Mouse (Mus musculus) liver, postnatal 0 days (tissue): Measurements from ENCODE around the gene Nupr1. TPM values are rescaled to one million over a fixed set of nuclear protein-coding genes. Genes with fewer than 3 reads are reported as not detected.

Source experiments
- ATAC-seq: fragments of 200-750 bp; cut with Nextera tagmentation; 2 replicates; pipeline ENCODE4 v1.8.0; 2017; ENCODE audit warnings: mild to moderate bottlenecking, moderate library complexity
- DNase-seq: peaks from one replicate; pipeline ENCODE4 v3.0.0-alpha.2; 2016
- H3K27ac ChIP-seq: fragments of 300-500 bp; sonication (generic); 2 replicates; pipeline ENCODE4 v1.5.1; 2014; ENCODE audit warnings: antibody characterized with exemption, moderate library complexity, mild to moderate bottlenecking, low read depth
- H3K27me3 ChIP-seq: fragments of 300-500 bp; sonication (generic); 2 replicates; pipeline ENCODE4 v1.6.1; 2014; ENCODE audit warnings: low read length, control low read depth, mixed read lengths; ENCODE audit not compliant: insufficient read depth
- H3K36me3 ChIP-seq: fragments of 300-500 bp; sonication (generic); replicated peaks from 2 replicates; pipeline ENCODE4 v1.6.1; 2014; ENCODE audit warnings: mild to moderate bottlenecking, control low read depth, low read length, moderate library complexity, mixed read lengths; ENCODE audit not compliant: insufficient read depth
- H3K4me1 ChIP-seq: fragments of 300-500 bp; sonication (generic); 2 replicates; pipeline ENCODE4 v1.6.1; 2014; ENCODE audit warnings: antibody characterized with exemption, mild to moderate bottlenecking, control low read depth; ENCODE audit not compliant: insufficient read depth
- H3K4me2 ChIP-seq: fragments of 300-500 bp; sonication (generic); 2 replicates; pipeline ENCODE4 v1.6.1; 2014; ENCODE audit warnings: low read depth, mild to moderate bottlenecking, low read length, moderate library complexity, mixed read lengths
- H3K4me3 ChIP-seq: fragments of 300-500 bp; sonication (generic); 2 replicates; pipeline ENCODE4 v1.5.1; 2014; ENCODE audit warnings: low read depth, low read length
- H3K9ac ChIP-seq: fragments of 300-500 bp; sonication (generic); replicated peaks from 2 replicates; pipeline ENCODE4 v1.6.1; 2014; ENCODE audit warnings: mild to moderate bottlenecking, moderate library complexity
- H3K9me3 ChIP-seq: fragments of 300-500 bp; sonication (generic); 2 replicates; pipeline ENCODE4 v1.6.1; 2016; ENCODE audit warnings: mild to moderate bottlenecking, control low read depth, low read length, mixed read lengths
- CTCF ChIP-seq: sonication (generic); IDR thresholded peaks from 2 replicates; pipeline ENCODE4 v1.5.1; 2016; ENCODE audit warnings: antibody characterized with exemption, low read depth
- EP300 ChIP-seq: IDR thresholded peaks from 2 replicates; pipeline ENCODE4 v1.6.1; 2016; ENCODE audit warnings: antibody characterized with exemption, low read depth, mild to moderate bottlenecking
- WGBS: fragments of 180-500 bp; shearing (Covaris S2); extraction: QIAGEN DNeasy Blood & Tissue Kit; methylation state at CpG from one replicate; pipeline ENCODE4 v1.1.7; 2014; ENCODE audit not compliant: insufficient replicate concordance; 5-methylcytosine and 5-hydroxymethylcytosine counted together
- polyA plus RNA-seq: library from polyadenylated mRNA; unstranded; fragments of >200 nt; fragmentation: Nextera tagmentation; extraction: Ambion mirVana; gene quantifications from 2 replicates; pipeline ENCODE4 v1.2.1, GENCODE M21; 2015

Gene Nupr1
- polyA plus RNA-seq, 1 experiment from 2014 or later, result 4.5 TPM

DNA sequence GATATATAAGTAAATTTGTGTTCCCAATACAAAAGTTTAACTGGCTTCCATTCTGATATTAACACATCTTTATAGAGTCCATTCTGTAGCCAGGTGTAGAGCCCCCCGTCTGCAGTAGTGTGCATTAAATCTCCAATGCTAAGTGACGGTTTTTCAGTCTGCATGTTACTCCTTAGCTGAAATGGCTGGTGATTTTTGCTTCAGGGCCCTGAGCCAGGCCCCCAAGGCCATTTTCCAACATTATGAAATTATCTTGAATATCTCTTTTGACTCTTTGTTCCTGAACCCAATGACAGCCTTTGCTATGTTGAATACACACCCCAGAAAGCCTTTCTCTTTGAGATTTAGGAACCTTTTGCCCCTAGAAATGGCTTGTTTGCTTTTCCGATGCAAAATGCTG, 29.1 kb upstream of the Nupr1 start:
- 79% methylated on average over 3 of the region's 3 CpGs for WGBS
- no peaks in the 10 kb centered on the region for H3K27me3 ChIP-seq
- DNase-seq, result no peak

DNA sequence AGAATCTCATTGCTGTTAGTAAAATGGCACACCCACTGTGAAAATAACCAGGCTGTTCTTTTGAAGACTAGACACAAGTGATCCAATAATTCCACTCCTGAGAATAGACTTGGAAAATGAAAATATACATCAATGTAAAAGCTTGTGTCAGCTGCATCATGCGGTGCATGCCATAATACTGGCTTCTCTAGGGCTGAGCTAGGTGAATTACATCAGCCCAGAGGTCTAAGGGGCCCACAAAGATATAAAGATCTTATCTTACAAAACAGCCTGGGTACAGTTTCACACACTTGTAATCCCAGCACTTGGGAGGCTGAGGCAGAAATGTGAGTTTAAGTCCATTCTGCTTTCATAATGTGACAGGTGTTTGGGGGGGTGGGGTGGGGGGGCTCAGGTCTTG, 26.9 kb upstream of the Nupr1 start:
- ATAC-seq (no peak), DNase-seq (no peak)
- no peaks in the 10 kb centered on the region for H3K27me3 ChIP-seq
- peaks cover 9% of the 10 kb centered on the region for H3K4me1 ChIP-seq
- TF ChIP-seq EP300 (no peak), CTCF (no peak)
- peaks cover under 1% of the 10 kb centered on the region; the same call in 1 of the 2 replicates for H3K36me3 ChIP-seq
- H3K9me3 ChIP-seq, result no peaks in the 10 kb centered on the region
- H3K27ac ChIP-seq, result no peak overlapping the region
- WGBS, result 89% methylated on average over 1 of the region's 1 CpGs
- no peak overlapping the region for H3K4me3 ChIP-seq
- H3K9ac ChIP-seq, result no peak overlapping the region
- H3K4me2 ChIP-seq, result no peak overlapping the region

More for the DNA sequence above, 29.1 kb upstream of the Nupr1 start:
- Histone ChIP-seq H3K9me3 (no peaks in the 10 kb centered on the region), H3K9ac (no peak overlapping the region), H3K27ac (no peak overlapping the region), H3K36me3 (peaks cover 8% of the 10 kb centered on the region), H3K4me1 (peaks cover 9% of the 10 kb centered on the region), H3K4me2 (no peak overlapping the region), H3K4me3 (no peak overlapping the region)
- no peak for ATAC-seq
- no peak for TF ChIP-seq EP300
- no peak for TF ChIP-seq CTCF

DNA sequence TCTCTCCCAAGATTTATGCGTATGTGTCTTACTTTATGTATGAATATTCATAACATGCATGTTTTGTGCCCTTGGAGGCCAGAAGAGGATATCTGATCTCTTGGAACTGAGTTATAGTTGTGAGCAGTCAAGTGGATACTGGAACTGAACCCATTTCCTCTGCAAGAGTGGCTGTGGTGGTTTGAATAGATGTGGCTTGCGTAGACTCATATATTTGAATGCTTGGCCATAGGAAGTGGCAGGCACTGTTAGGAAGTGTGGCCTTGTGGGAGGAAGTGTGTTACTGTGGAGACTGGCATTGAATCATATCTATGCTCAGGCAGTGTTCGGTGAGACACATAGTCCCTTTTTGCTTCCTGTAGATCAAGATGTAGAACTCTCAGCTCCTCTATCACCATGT, 25.0 kb upstream of the Nupr1 start:
- H3K27me3 ChIP-seq, result no peaks in the 10 kb centered on the region
- peak overlapping the region; percentile 71 for H3K27ac ChIP-seq
- no peaks in the 10 kb centered on the region for H3K36me3 ChIP-seq
- H3K4me1 ChIP-seq, result peaks cover 15% of the 10 kb centered on the region
- H3K4me3 ChIP-seq, result no peak overlapping the region
- WGBS, result 57% methylated on average over 3 of the region's 3 CpGs
- H3K4me2 ChIP-seq, result peak overlapping the region; percentile 11; the same call in 1 of the 2 replicates
- DNase-seq (no peak), ATAC-seq (peak; percentile 62)
- H3K9ac ChIP-seq, result no peak overlapping the region
- H3K9me3 ChIP-seq, result no peaks in the 10 kb centered on the region
- no peak for TF ChIP-seq CTCF
- no peak for TF ChIP-seq EP300

DNA sequence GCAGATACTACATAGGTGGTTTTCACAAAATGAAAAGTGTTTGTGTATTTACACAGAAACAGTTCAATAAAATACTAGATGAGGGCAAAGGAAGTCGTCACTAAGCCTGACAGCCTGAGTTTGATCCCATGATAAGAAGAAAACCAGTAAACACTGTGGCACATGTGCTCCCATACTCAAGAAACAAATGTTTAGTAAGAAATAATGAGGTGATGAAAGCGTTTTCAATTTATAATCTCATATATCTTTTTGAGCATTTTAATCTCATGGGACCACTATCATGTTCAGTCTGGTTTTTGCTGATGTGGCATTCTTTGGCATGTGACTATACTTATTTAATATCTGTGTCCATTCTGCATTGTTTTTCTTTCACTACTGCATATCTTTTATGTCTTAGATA, 23.3 kb upstream of the Nupr1 start:
- WGBS, result 53% methylated on average over 2 of the region's 2 CpGs
- no peak for TF ChIP-seq CTCF
- no peak for TF ChIP-seq EP300
- ATAC-seq (no peak), DNase-seq (no peak)
- Histone ChIP-seq H3K9me3 (no peaks in the 10 kb centered on the region), H3K4me2 (no peak overlapping the region), H3K9ac (no peak overlapping the region), H3K36me3 (no peaks in the 10 kb centered on the region), H3K4me1 (peaks cover 24% of the 10 kb centered on the region), H3K4me3 (no peak overlapping the region), H3K27ac (no peak overlapping the region), H3K27me3 (no peaks in the 10 kb centered on the region)

DNA sequence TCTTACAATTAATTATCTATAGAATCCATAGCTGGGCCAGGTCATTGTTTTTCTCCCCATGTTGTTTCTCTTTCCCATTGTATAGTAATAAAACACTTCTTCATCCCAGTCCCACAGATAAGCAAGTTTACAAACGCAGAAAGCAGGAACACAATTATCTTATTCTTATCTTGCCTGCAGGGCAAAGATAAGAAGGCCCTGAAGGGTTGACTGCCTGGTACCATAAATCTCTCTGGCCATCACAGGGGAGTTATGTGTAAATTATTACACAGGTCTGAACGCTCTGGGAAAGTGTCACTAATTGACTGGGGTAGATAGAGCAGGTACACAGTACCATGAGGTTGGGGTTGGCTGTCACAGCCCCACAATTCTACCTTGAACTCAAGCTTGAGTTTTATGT, 20.2 kb upstream of the Nupr1 start:
- 30% methylated on average over 2 of the region's 2 CpGs for WGBS
- no peak overlapping the region for H3K9ac ChIP-seq
- H3K4me2 ChIP-seq, result peak overlapping the region; percentile 83

DNA sequence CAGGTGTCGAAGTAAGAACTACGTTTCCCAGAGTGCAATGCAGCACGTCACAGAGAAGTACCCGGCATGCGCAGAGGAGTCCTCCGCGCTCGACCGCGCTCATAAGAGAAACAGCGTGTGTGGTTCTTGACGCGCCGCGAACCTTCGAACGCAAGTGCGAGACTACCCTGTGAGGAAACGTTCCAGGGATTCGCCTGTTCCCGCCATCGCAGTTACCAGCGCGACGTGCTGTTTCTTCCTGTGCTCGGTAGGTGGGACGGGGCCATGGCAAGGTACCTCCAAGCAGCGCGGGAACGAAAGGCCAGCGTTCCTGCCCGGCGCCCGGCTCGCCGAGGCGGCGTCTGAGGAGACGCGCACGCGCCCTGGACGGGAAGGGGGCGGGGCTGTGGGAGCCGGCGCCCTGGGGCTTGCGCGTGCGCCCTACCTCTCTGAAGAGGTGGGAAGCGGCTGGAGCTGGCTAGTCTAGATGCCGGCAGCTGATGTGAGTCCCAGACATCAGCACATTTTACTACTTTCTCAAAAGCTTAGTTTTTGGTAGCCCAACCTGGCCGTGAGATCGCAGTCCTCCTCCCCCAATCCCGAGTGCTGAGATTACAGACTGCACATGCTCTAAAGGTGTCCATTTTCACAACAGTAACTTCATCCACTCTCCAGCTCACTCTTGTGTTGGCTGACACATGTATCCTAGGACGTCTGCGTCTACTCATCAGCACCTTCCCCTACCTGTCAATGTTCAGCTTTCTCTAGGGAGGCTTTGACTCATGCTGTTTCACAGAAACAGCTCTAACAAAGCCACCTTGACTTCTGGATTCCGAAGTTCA, 18.8 kb upstream of the Nupr1 start, which contains the start of gene Sgf29:
Gene Sgf29, plus strand, starts transcription at position 79 of the 821 bp plus-strand sequence.
- H3K4me1 ChIP-seq, result peaks cover 19% of the 10 kb centered on the region
- H3K36me3 ChIP-seq, result no peaks in the 10 kb centered on the region
- no peaks in the 10 kb centered on the region for H3K27me3 ChIP-seq
- WGBS, result 1% methylated on average over 54 of the region's 57 CpGs
- H3K4me3 ChIP-seq, result peak within 1 kb of the TSS; percentile 60
- no peak for TF ChIP-seq EP300
- no peak for TF ChIP-seq CTCF
- H3K27ac ChIP-seq, result peak within 1 kb of the TSS; percentile 96
- ATAC-seq, result peak; percentile 97
- DNase-seq, result peak; percentile 93
- H3K4me2 ChIP-seq, result peak within 1 kb of the TSS; percentile 83
- H3K9ac ChIP-seq, result peak within 1 kb of the TSS; percentile 69
- H3K9me3 ChIP-seq, result no peaks in the 10 kb centered on the region

More for the DNA sequence above, 20.2 kb upstream of the Nupr1 start:
- TF ChIP-seq CTCF (no peak), EP300 (peak; percentile 71)
- Histone ChIP-seq H3K4me1 (peaks cover 25% of the 10 kb centered on the region), H3K4me3 (no peak overlapping the region), H3K27me3 (no peaks in the 10 kb centered on the region), H3K36me3 (no peaks in the 10 kb centered on the region), H3K27ac (no peak overlapping the region), H3K9me3 (no peaks in the 10 kb centered on the region)
- DNase-seq (no peak), ATAC-seq (no peak)
